Mouse (Mus musculus): ENCODE results near the gene Prpf19. TPM values are rescaled to one million over a fixed set of nuclear protein-coding genes. Genes with fewer than 3 reads are reported as not detected.

Gene Prpf19
- polyA plus RNA-seq, 1 experiment from 2014 or later, result 35.8 TPM

- Histone ChIP-seq H3K4me1 (no peaks in the 10 kb centered on the region), H3K27me3 (ENCODE audit: low read depth, poor library complexity, severe bottlenecking) (no peaks in the 10 kb centered on the region), H3K36me3 (peaks cover 96% of the 10 kb centered on the region), H3K4me3 (no peak overlapping the region), H3K9me3 (replicated peaks) (no peaks in the 10 kb centered on the region), H3K27ac (replicated peaks) (no peak overlapping the region)
- WGBS, result 93% methylated on average over 5 of the region's 5 CpGs
- no peak for DNase-seq (ENCODE audit: low spot score)
Observed at GRCm38 (mm10) chr19:10904512-10904911, 9.5 kb downstream of the Prpf19 start.

GRCm38 (mm10) chr19:10904927-10905727, 10.1 kb downstream of the Prpf19 start:
- no peaks in the 10 kb centered on the region for H3K4me1 ChIP-seq
- WGBS, result 78% methylated on average over 7 of the region's 7 CpGs
- no peaks in the 10 kb centered on the region for H3K27me3 ChIP-seq (ENCODE audit: low read depth, poor library complexity, severe bottlenecking)
- no peak overlapping the region for H3K4me3 ChIP-seq
- DNase-seq (ENCODE audit: low spot score), result no peak
- H3K9me3 ChIP-seq (replicated peaks), result no peaks in the 10 kb centered on the region
- H3K36me3 ChIP-seq, result peaks cover 90% of the 10 kb centered on the region
- no peak overlapping the region for H3K27ac ChIP-seq (replicated peaks)

- H3K36me3 ChIP-seq, result peaks cover 84% of the 10 kb centered on the region
- no peaks in the 10 kb centered on the region for H3K27me3 ChIP-seq (ENCODE audit: low read depth, poor library complexity, severe bottlenecking)
- no peaks in the 10 kb centered on the region for H3K4me1 ChIP-seq
- H3K4me3 ChIP-seq, result no peak overlapping the region
- no peak for DNase-seq (ENCODE audit: low spot score)
- 89% methylated on average over 5 of the region's 5 CpGs for WGBS
- no peaks in the 10 kb centered on the region for H3K9me3 ChIP-seq (replicated peaks)
- H3K27ac ChIP-seq (replicated peaks), result no peak overlapping the region
Observed at GRCm38 (mm10) chr19:10905728-10906000, 10.6 kb downstream of the Prpf19 start.

GRCm38 (mm10) chr19:10907891-10908290, 12.9 kb downstream of the Prpf19 start:
- H3K36me3 ChIP-seq, result peaks cover 62% of the 10 kb centered on the region
- DNase-seq (ENCODE audit: low spot score), result peak; percentile 49
- H3K27ac ChIP-seq (replicated peaks), result no peak overlapping the region
- 59% methylated on average over 3 of the region's 3 CpGs for WGBS
- no peaks in the 10 kb centered on the region for H3K9me3 ChIP-seq (replicated peaks)
- H3K4me3 ChIP-seq, result no peak overlapping the region
- H3K4me1 ChIP-seq, result no peaks in the 10 kb centered on the region
- no peaks in the 10 kb centered on the region for H3K27me3 ChIP-seq (ENCODE audit: low read depth, poor library complexity, severe bottlenecking)

GRCm38 (mm10) chr19:10909087-10909721, 14.2 kb downstream of the Prpf19 start:
- Histone ChIP-seq H3K27ac (replicated peaks) (no peak overlapping the region), H3K36me3 (peaks cover 49% of the 10 kb centered on the region), H3K4me1 (no peaks in the 10 kb centered on the region), H3K9me3 (replicated peaks) (no peaks in the 10 kb centered on the region), H3K27me3 (ENCODE audit: low read depth, poor library complexity, severe bottlenecking) (no peaks in the 10 kb centered on the region), H3K4me3 (no peak overlapping the region)
- no peak for DNase-seq (ENCODE audit: low spot score)
- WGBS, result 82% methylated on average over 6 of the region's 6 CpGs

GRCm38 (mm10) chr19:10914291-10914690, 19.3 kb downstream of the Prpf19 start:
- Histone ChIP-seq H3K27ac (replicated peaks) (no peak overlapping the region), H3K27me3 (ENCODE audit: low read depth, poor library complexity, severe bottlenecking) (no peaks in the 10 kb centered on the region), H3K9me3 (replicated peaks) (no peaks in the 10 kb centered on the region), H3K4me1 (no peaks in the 10 kb centered on the region), H3K36me3 (no peaks in the 10 kb centered on the region; the same call in 1 of the 2 replicates), H3K4me3 (no peak overlapping the region)
- WGBS, result 83% methylated on average over 7 of the region's 7 CpGs
- DNase-seq (ENCODE audit: low spot score), result no peak

- no peaks in the 10 kb centered on the region for H3K4me1 ChIP-seq
- no peak for DNase-seq (ENCODE audit: low spot score)
- H3K36me3 ChIP-seq, result no peaks in the 10 kb centered on the region
- no peaks in the 10 kb centered on the region for H3K27me3 ChIP-seq (ENCODE audit: low read depth, poor library complexity, severe bottlenecking)
- no peak overlapping the region for H3K27ac ChIP-seq (replicated peaks)
- H3K4me3 ChIP-seq, result no peak overlapping the region
- no peaks in the 10 kb centered on the region for H3K9me3 ChIP-seq (replicated peaks)
- WGBS, result 81% methylated on average over 2 of the region's 2 CpGs
Observed at GRCm38 (mm10) chr19:10914870-10915269, 19.8 kb downstream of the Prpf19 start.

GRCm38 (mm10) chr19:10916506-10916905, 21.5 kb downstream of the Prpf19 start:
- Histone ChIP-seq H3K4me1 (no peaks in the 10 kb centered on the region), H3K27me3 (ENCODE audit: low read depth, poor library complexity, severe bottlenecking) (no peaks in the 10 kb centered on the region), H3K36me3 (no peaks in the 10 kb centered on the region), H3K4me3 (no peak overlapping the region), H3K27ac (replicated peaks) (no peak overlapping the region), H3K9me3 (replicated peaks) (no peaks in the 10 kb centered on the region)
- 74% methylated on average over 5 of the region's 5 CpGs for WGBS
- DNase-seq (ENCODE audit: low spot score), result no peak

GRCm38 (mm10) chr19:10918321-10918991, 23.4 kb downstream of the Prpf19 start:
- H3K9me3 ChIP-seq (replicated peaks), result no peaks in the 10 kb centered on the region
- WGBS, result 93% methylated on average over 10 of the region's 10 CpGs
- H3K36me3 ChIP-seq, result no peaks in the 10 kb centered on the region
- no peak overlapping the region for H3K4me3 ChIP-seq
- DNase-seq (ENCODE audit: low spot score), result no peak
- H3K27ac ChIP-seq (replicated peaks), result no peak overlapping the region
- no peaks in the 10 kb centered on the region for H3K4me1 ChIP-seq
- H3K27me3 ChIP-seq (ENCODE audit: low read depth, poor library complexity, severe bottlenecking), result no peaks in the 10 kb centered on the region

- H3K4me1 ChIP-seq, result no peaks in the 10 kb centered on the region
- 78% methylated on average over 2 of the region's 2 CpGs for WGBS
- H3K27me3 ChIP-seq (ENCODE audit: low read depth, poor library complexity, severe bottlenecking), result no peaks in the 10 kb centered on the region
- no peaks in the 10 kb centered on the region for H3K36me3 ChIP-seq
- H3K27ac ChIP-seq (replicated peaks), result no peak within 1 kb of the TSS; the same call in 1 of the 2 replicates
- H3K4me3 ChIP-seq, result no peak within 1 kb of the TSS
- no peak for DNase-seq (ENCODE audit: low spot score)
- no peaks in the 10 kb centered on the region for H3K9me3 ChIP-seq (replicated peaks)
Observed at GRCm38 (mm10) chr19:10920532-10920931, 25.5 kb downstream of the Prpf19 start, which contains the start of gene Zp1. Gene Zp1 (minus strand): TSS chr19:10920632.

- no peak overlapping the region for H3K4me3 ChIP-seq
- 79% methylated on average over 3 of the region's 3 CpGs for WGBS
- DNase-seq (ENCODE audit: low spot score), result no peak
Observed at GRCm38 (mm10) chr19:10921058-10921457, 26.0 kb downstream of the Prpf19 start.

GRCm38 (mm10) chr19:10924220-10924619, 29.2 kb downstream of the Prpf19 start:
- no peak overlapping the region for H3K27ac ChIP-seq (replicated peaks)
- no peaks in the 10 kb centered on the region for H3K27me3 ChIP-seq (ENCODE audit: low read depth, poor library complexity, severe bottlenecking)
- no peaks in the 10 kb centered on the region for H3K9me3 ChIP-seq (replicated peaks)
- H3K36me3 ChIP-seq, result no peaks in the 10 kb centered on the region
- no peak for DNase-seq (ENCODE audit: low spot score)
- peaks cover 16% of the 10 kb centered on the region for H3K4me1 ChIP-seq
- WGBS, result 65% methylated on average over 4 of the region's 4 CpGs
- no peak overlapping the region for H3K4me3 ChIP-seq

More at GRCm38 (mm10) chr19:10921058-10921457, 26.0 kb downstream of the Prpf19 start:
- peaks cover 5% of the 10 kb centered on the region for H3K4me1 ChIP-seq
- no peaks in the 10 kb centered on the region for H3K36me3 ChIP-seq
- H3K9me3 ChIP-seq (replicated peaks), result no peaks in the 10 kb centered on the region
- H3K27ac ChIP-seq (replicated peaks), result no peak overlapping the region
- H3K27me3 ChIP-seq (ENCODE audit: low read depth, poor library complexity, severe bottlenecking), result no peaks in the 10 kb centered on the region

- DNase-seq (ENCODE audit: low spot score), result no peak
- 27% methylated on average over 6 of the region's 6 CpGs for WGBS
Observed at GRCm38 (mm10) chr19:10926123-10926621, 31.1 kb downstream of the Prpf19 start.

More at GRCm38 (mm10) chr19:10926123-10926621, 31.1 kb downstream of the Prpf19 start:
- Histone ChIP-seq H3K9me3 (replicated peaks) (no peaks in the 10 kb centered on the region), H3K4me1 (peaks cover 16% of the 10 kb centered on the region), H3K36me3 (no peaks in the 10 kb centered on the region), H3K4me3 (no peak overlapping the region; the same call in 1 of the 2 replicates), H3K27me3 (ENCODE audit: low read depth, poor library complexity, severe bottlenecking) (no peaks in the 10 kb centered on the region), H3K27ac (replicated peaks) (peak overlapping the region; percentile 79)

Measured in midbrain, embryonic 10.5 days (tissue).